Mouse (Mus musculus): ENCODE measurements at regions not wholly inside any gene's neighbourhood (a gene's known extent, or its start where the extent isn't known, plus 50 kb on each side); places are given as distances from the start of the nearest gene placed in this dataset.

- DNase-seq: no peak
These were observed 427.3 kb upstream of the Nr5a2 start for GRCm38 (mm10) chr1:137387509-137387908.

GRCm38 (mm10) chr1:137378072-137378985 is 418.1 kb upstream of the Nr5a2 start:
- no peak for DNase-seq

- DNase-seq: no peak
These were observed 416.4 kb upstream of the Nr5a2 start for GRCm38 (mm10) chr1:137376685-137377084.

GRCm38 (mm10) chr1:137374641-137375040 is 414.4 kb upstream of the Nr5a2 start:
- DNase-seq: no peak

- no peak for DNase-seq
These were observed 413.5 kb upstream of the Nr5a2 start for GRCm38 (mm10) chr1:137373509-137374420.

- DNase-seq: no peak
These were observed 412.0 kb upstream of the Nr5a2 start for GRCm38 (mm10) chr1:137372236-137372635.

- DNase-seq: no peak
These were observed 404.1 kb upstream of the Nr5a2 start for GRCm38 (mm10) chr1:137364396-137364795.

- DNase-seq: no peak
These were observed 403.7 kb upstream of the Nr5a2 start for GRCm38 (mm10) chr1:137363969-137364368.

GRCm38 (mm10) chr1:137363561-137363960 is 403.3 kb upstream of the Nr5a2 start:
- DNase-seq: no peak

GRCm38 (mm10) chr1:137360688-137361570 is 400.7 kb upstream of the Nr5a2 start:
- DNase-seq: no peak

GRCm38 (mm10) chr1:137355941-137356512 is 395.8 kb upstream of the Nr5a2 start:
- DNase-seq: no peak

- DNase-seq: no peak
These were observed 392.3 kb upstream of the Nr5a2 start for GRCm38 (mm10) chr1:137352390-137353027.

GRCm38 (mm10) chr1:137334137-137334536 is 373.9 kb upstream of the Nr5a2 start:
- DNase-seq: no peak

GRCm38 (mm10) chr1:137332108-137332769 is 372.0 kb upstream of the Nr5a2 start:
- no peak for DNase-seq

GRCm38 (mm10) chr1:137331746-137332107 is 371.5 kb upstream of the Nr5a2 start:
- no peak for DNase-seq

- peak in 1 of 2 experiments; percentile 31 for DNase-seq
These were observed 370.4 kb upstream of the Nr5a2 start for GRCm38 (mm10) chr1:137330634-137331033.

GRCm38 (mm10) chr1:137323884-137324594 is 363.8 kb upstream of the Nr5a2 start:
- DNase-seq: peak in 1 of 2 experiments; percentile 6

- no peak for DNase-seq
These were observed 362.9 kb upstream of the Nr5a2 start for GRCm38 (mm10) chr1:137323035-137323680.

- DNase-seq: no peak
These were observed 342.6 kb upstream of the Nr5a2 start for GRCm38 (mm10) chr1:137302757-137303422.

All from lung, adult 18-20 months (tissue).